Mouse (Mus musculus) lung, postnatal 14 days (tissue): ENCODE measurements at regions not wholly inside any gene's neighbourhood (a gene's known extent, or its start where the extent isn't known, plus 50 kb on each side); places are given as distances from the start of the nearest gene placed in this dataset.

Experiments used
- DNase-seq: peaks from one replicate; pipeline ENCODE4 v3.0.0; 2021

- no peak for DNase-seq
Measured at GRCm38 (mm10) chr9:26601979-26602378, 131.5 kb upstream of the B3gat1 start.

- no peak for DNase-seq
Measured at GRCm38 (mm10) chr9:26604552-26604951, 129.0 kb upstream of the B3gat1 start.

- no peak for DNase-seq
Measured at GRCm38 (mm10) chr9:26611711-26612437, 121.7 kb upstream of the B3gat1 start.

GRCm38 (mm10) chr9:26622840-26623448, 110.6 kb upstream of the B3gat1 start:
- no peak for DNase-seq

- no peak for DNase-seq
Measured at GRCm38 (mm10) chr9:26625171-26625937, 108.2 kb upstream of the B3gat1 start.

GRCm38 (mm10) chr9:26632891-26633650, 100.5 kb upstream of the B3gat1 start:
- no peak for DNase-seq

GRCm38 (mm10) chr9:26635211-26635610, 98.3 kb upstream of the B3gat1 start:
- no peak for DNase-seq

GRCm38 (mm10) chr9:26638586-26638985, 94.9 kb upstream of the B3gat1 start:
- DNase-seq = no peak

GRCm38 (mm10) chr9:26642302-26642701, 91.2 kb upstream of the B3gat1 start:
- DNase-seq = no peak

- no peak for DNase-seq
Measured at GRCm38 (mm10) chr9:26642831-26643230, 90.7 kb upstream of the B3gat1 start.

- DNase-seq = no peak
Measured at GRCm38 (mm10) chr9:26649506-26649905, 84.0 kb upstream of the B3gat1 start.

- no peak for DNase-seq
Measured at GRCm38 (mm10) chr9:26652920-26653319, 80.6 kb upstream of the B3gat1 start.

- no peak for DNase-seq
Measured at GRCm38 (mm10) chr9:26659366-26659765, 74.2 kb upstream of the B3gat1 start.

GRCm38 (mm10) chr9:26663544-26663943, 70.0 kb upstream of the B3gat1 start:
- DNase-seq = no peak

GRCm38 (mm10) chr9:26667835-26668234, 65.7 kb upstream of the B3gat1 start:
- DNase-seq = no peak

GRCm38 (mm10) chr9:26674059-26674757, 59.3 kb upstream of the B3gat1 start:
- no peak for DNase-seq

GRCm38 (mm10) chr9:26678288-26678687, 55.2 kb upstream of the B3gat1 start:
- DNase-seq = no peak

- no peak for DNase-seq
Measured at GRCm38 (mm10) chr9:26681516-26681915, 52.0 kb upstream of the B3gat1 start.
